Mouse (Mus musculus): ENCODE results near the gene Spin1.
A peak's percentile ranks its signal among the peaks of the same experiment; 100 is the strongest.
"Not testable (repeated sequence)": the region's sequence is repeated elsewhere in the genome, so short reads cannot be mapped to it uniquely, and the experiment has no call there.

Spin1 gene

GRCm38 (mm10) chr13:51095196-51095715 is 5.4 kb upstream of the Spin1 start:
- no peak for DNase-seq

GRCm38 (mm10) chr13:51096644-51097043 is 4.0 kb upstream of the Spin1 start:
- DNase-seq, result no peak

GRCm38 (mm10) chr13:51099560-51100232 is 984 bp upstream of the Spin1 start:
- no peak for DNase-seq

- peak; percentile 60 for DNase-seq
These were observed 516 bp downstream of the Spin1 start for GRCm38 (mm10) chr13:51101016-51101776.

- DNase-seq, result no peak
These were observed 1.1 kb downstream of the Spin1 start for GRCm38 (mm10) chr13:51101777-51102132.

- no peak for DNase-seq
These were observed 2.5 kb downstream of the Spin1 start for GRCm38 (mm10) chr13:51103111-51103725.

GRCm38 (mm10) chr13:51103861-51104650 is 3.4 kb downstream of the Spin1 start:
- no peak for DNase-seq

- no peak for DNase-seq
These were observed 5.4 kb downstream of the Spin1 start for GRCm38 (mm10) chr13:51105861-51106655.

- DNase-seq, result no peak
These were observed 6.1 kb downstream of the Spin1 start for GRCm38 (mm10) chr13:51106816-51107215.

GRCm38 (mm10) chr13:51109517-51109916 is 8.8 kb downstream of the Spin1 start:
- no peak for DNase-seq

- not testable (repeated sequence) for DNase-seq
These were observed 13.7 kb downstream of the Spin1 start for GRCm38 (mm10) chr13:51114398-51114797.

- no peak for DNase-seq
These were observed 15.1 kb downstream of the Spin1 start for GRCm38 (mm10) chr13:51115762-51116161.

GRCm38 (mm10) chr13:51120734-51121133 is 20.1 kb downstream of the Spin1 start:
- DNase-seq, result no peak

GRCm38 (mm10) chr13:51121966-51122365 is 21.3 kb downstream of the Spin1 start:
- no peak for DNase-seq

GRCm38 (mm10) chr13:51122771-51123170 is 22.1 kb downstream of the Spin1 start:
- no peak for DNase-seq

- no peak for DNase-seq
These were observed 24.7 kb downstream of the Spin1 start for GRCm38 (mm10) chr13:51125357-51125756.

GRCm38 (mm10) chr13:51127906-51128305 is 27.2 kb downstream of the Spin1 start:
- no peak for DNase-seq

GRCm38 (mm10) chr13:51128417-51128816 is 27.7 kb downstream of the Spin1 start:
- no peak for DNase-seq

- no peak for DNase-seq
These were observed 30.5 kb downstream of the Spin1 start for GRCm38 (mm10) chr13:51131179-51131578.

GRCm38 (mm10) chr13:51136315-51136714 is 35.6 kb downstream of the Spin1 start:
- no peak for DNase-seq

GRCm38 (mm10) chr13:51136996-51137701 is 36.5 kb downstream of the Spin1 start:
- no peak for DNase-seq

- DNase-seq, result no peak
These were observed 37.0 kb downstream of the Spin1 start for GRCm38 (mm10) chr13:51137702-51138031.

All from cerebellum, adult 8-10 months (tissue).